Mouse (Mus musculus) gastrocnemius, postnatal 14 days (tissue): Measurements from ENCODE around the gene Wdr70. TPM values are rescaled to one million over a fixed set of nuclear protein-coding genes. Genes with fewer than 3 reads are reported as not detected.
A peak's percentile ranks its signal among the peaks of the same experiment; 100 is the strongest.
"Not testable (repeated sequence)": the region's sequence is repeated elsewhere in the genome, so short reads cannot be mapped to it uniquely, and the experiment has no call there.

Experiments
- DNase-seq: peaks from one replicate; pipeline ENCODE4 v3.0.0; 2021; ENCODE audit warnings: mixed read lengths
- intact Hi-C: fragments of 180-260 bp; cut with DNase I; formaldehyde crosslinking; loops from one replicate; pipeline ENCODE4 v1.15.1; 2025; ENCODE audit warnings: low total_unique reads
- long read RNA-seq, 2 experiments: library from polyadenylated mRNA; stranded (forward); transcript quantifications; one replicate each; pipeline ENCODE4 v2.0.0; 2021
- total RNA-seq, 2 experiments: library from RNA; stranded (reverse); gene quantifications; 2 replicates each; pipeline ENCODE4 v1.2.3; 2021

The Wdr70 gene
- 10 to 100 TPM; 24.5 to 25.7 TPM for total RNA-seq
- long read RNA-seq, experiment 1, transcript Wdr70-201 (18 exons, 2,126 nt), result minor isoform, 8 of 38 reads
- long read RNA-seq, experiment 1, transcript Wdr70-203 (4 exons, 1,130 nt), result major isoform, 11 of 38 reads
- long read RNA-seq, experiment 1, partial matches to known transcripts, result 1 of 38 reads
- long read RNA-seq, experiment 1, other reads (novel, unspliced or antisense), result 18 of 38 reads
- long read RNA-seq, experiment 2, transcript Wdr70-203 (4 exons, 1,130 nt), result minor isoform, 7 of 33 reads
- long read RNA-seq, experiment 2, transcript Wdr70-201 (18 exons, 2,126 nt), result major isoform, 12 of 33 reads
- long read RNA-seq, experiment 2, partial matches to known transcripts, result 0 of 33 reads
- long read RNA-seq, experiment 2, other reads (novel, unspliced or antisense), result 13 of 33 reads

GRCm38 (mm10) chr15:8098774-8099749 is at the start of gene Wdr70:
Gene Wdr70 (minus strand): TSS chr15:8099209.
- intact Hi-C loops, result no loop called here
- DNase-seq, result peak; percentile 97

- DNase-seq, result no peak
- intact Hi-C loops, result no loop called here
Observed at GRCm38 (mm10) chr15:8135606-8136005, 36.6 kb upstream of the Wdr70 start.

GRCm38 (mm10) chr15:8131761-8132160 is 32.8 kb upstream of the Wdr70 start:
- intact Hi-C loops, result no loop called here
- DNase-seq, result no peak

- intact Hi-C loops, result no loop called here
- no peak for DNase-seq
Observed at GRCm38 (mm10) chr15:8131268-8131667, 32.3 kb upstream of the Wdr70 start.

- no peak for DNase-seq
- intact Hi-C loops, result no loop called here
Observed at GRCm38 (mm10) chr15:8129281-8129680, 30.3 kb upstream of the Wdr70 start.

GRCm38 (mm10) chr15:8109782-8110181 is 10.8 kb upstream of the Wdr70 start:
- intact Hi-C loops, result no loop called here
- DNase-seq, result no peak

GRCm38 (mm10) chr15:8108966-8109743 is 10.1 kb upstream of the Wdr70 start, which contains the start of gene Nup155:
Gene Nup155 (plus strand): TSS chr15:8109273.
- peak; percentile 93 for DNase-seq
- intact Hi-C loops, result no loop called here

- DNase-seq, result no peak
- intact Hi-C loops, result no loop called here
Observed at GRCm38 (mm10) chr15:8108360-8108965, 9.5 kb upstream of the Wdr70 start.

GRCm38 (mm10) chr15:8101975-8102542 is 3.0 kb upstream of the Wdr70 start:
- intact Hi-C loops, DNase-seq: not testable (repeated sequence)

- peak; percentile 37 for DNase-seq
Observed at GRCm38 (mm10) chr15:8097853-8098252, 1.2 kb downstream of the Wdr70 start.

GRCm38 (mm10) chr15:8092668-8093067 is 6.3 kb downstream of the Wdr70 start:
- intact Hi-C loops, DNase-seq: not testable (repeated sequence)

More at GRCm38 (mm10) chr15:8097853-8098252, 1.2 kb downstream of the Wdr70 start:
- intact Hi-C loops, result no loop called here

- intact Hi-C loops, result no loop called here
- no peak for DNase-seq
Observed at GRCm38 (mm10) chr15:8090685-8091084, 8.3 kb downstream of the Wdr70 start.

- DNase-seq, result no peak
- intact Hi-C loops, result no loop called here
Observed at GRCm38 (mm10) chr15:8088715-8089114, 10.3 kb downstream of the Wdr70 start.

GRCm38 (mm10) chr15:8087293-8087692 is 11.7 kb downstream of the Wdr70 start:
- intact Hi-C loops, result no loop called here
- no peak for DNase-seq

GRCm38 (mm10) chr15:8082139-8082538 is 16.9 kb downstream of the Wdr70 start:
- DNase-seq, result no peak
- intact Hi-C loops, result no loop called here

GRCm38 (mm10) chr15:8073159-8073558 is 25.9 kb downstream of the Wdr70 start:
- DNase-seq, intact Hi-C loops: not testable (repeated sequence)

GRCm38 (mm10) chr15:8065221-8065620 is 33.8 kb downstream of the Wdr70 start:
- intact Hi-C loops, result no loop called here
- DNase-seq, result no peak

- intact Hi-C loops, result no loop called here
- no peak for DNase-seq
Observed at GRCm38 (mm10) chr15:8051177-8051576, 47.8 kb downstream of the Wdr70 start.

- intact Hi-C loops, result no loop called here
- no peak for DNase-seq
Observed at GRCm38 (mm10) chr15:8039834-8040233, 59.2 kb downstream of the Wdr70 start.
